Mouse (Mus musculus): ENCODE results near the gene Mrpl27. TPM values are rescaled to one million over a fixed set of nuclear protein-coding genes. Genes with fewer than 3 reads are reported as not detected.
A peak's percentile ranks its signal among the peaks of the same experiment; 100 is the strongest.
"Not testable (repeated sequence)": the region's sequence is repeated elsewhere in the genome, so short reads cannot be mapped to it uniquely, and the experiment has no call there.

Gene Mrpl27
- total and polyA plus RNA-seq, 3 experiments = 26.2 to 70.6 (median 54.7) TPM

DNA sequence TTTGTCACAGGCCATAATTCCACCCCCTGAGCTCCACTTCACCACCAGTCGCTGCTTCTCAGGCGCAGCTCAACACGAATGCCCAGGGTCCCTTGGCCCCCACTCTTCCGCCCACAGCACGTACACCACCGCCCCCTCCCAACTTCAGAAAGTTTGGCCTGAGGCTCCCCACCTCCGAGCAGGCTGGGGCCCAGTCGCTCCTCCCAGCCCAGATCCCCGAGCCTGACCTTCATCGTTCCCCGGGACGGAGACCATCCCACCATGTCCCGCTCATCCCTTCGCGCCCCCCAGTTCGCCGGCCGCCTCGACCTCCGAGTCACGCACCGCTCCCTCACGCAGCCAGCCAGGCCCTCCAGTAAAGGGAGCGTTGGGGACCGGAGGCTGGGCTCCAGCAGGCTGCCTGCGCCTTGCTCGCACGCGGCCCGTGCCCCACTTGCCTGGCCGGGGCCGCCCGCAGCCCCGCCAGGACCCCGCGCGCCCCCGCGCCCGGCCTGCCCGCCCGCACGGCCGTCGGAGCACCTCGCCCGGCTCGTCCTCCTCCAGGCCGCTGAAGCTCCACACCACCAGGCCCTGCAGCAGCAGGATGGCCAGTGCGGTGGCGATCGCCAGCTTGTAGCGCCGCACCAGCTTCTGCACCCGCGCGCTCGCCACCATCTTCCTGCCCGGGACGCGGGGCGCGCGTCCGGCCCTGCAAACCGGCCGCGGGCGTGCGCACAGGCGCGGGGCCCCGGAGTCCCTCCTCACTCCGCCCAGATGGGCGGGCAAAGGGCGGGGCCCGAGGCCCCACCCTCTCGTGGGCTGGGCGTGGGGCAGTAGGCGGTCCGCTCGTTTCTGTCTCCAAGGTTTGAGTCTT lies 23.4 kb downstream of the Mrpl27 start, which contains the start of gene Xylt2:
Xylt2 (minus strand) TSS at position 762 of the 853 bp plus-strand sequence.
- no peaks in the 10 kb centered on the region for H3K9me3 ChIP-seq (replicated peaks)
- ATAC-seq (ENCODE audit: extremely low read depth, insufficient number of reproducible peaks, low FRiP score, poor library complexity, severe bottlenecking) (peak; percentile 79), DNase-seq (ENCODE audit: low spot score) (peak; percentile 93)
- peak within 1 kb of the TSS; percentile 96 for H3K4me3 ChIP-seq (ENCODE audit: low read depth, low read length)
- peaks cover 34% of the 10 kb centered on the region for H3K36me3 ChIP-seq (replicated peaks)
- peaks cover 23% of the 10 kb centered on the region for H3K4me1 ChIP-seq (ENCODE audit: insufficient read depth, low read depth, low read length)
- peaks cover 6% of the 10 kb centered on the region; the same call in 1 of the 2 replicates for H3K27me3 ChIP-seq (ENCODE audit: insufficient read depth, low read length)
- TF ChIP-seq GATA2 (IDR thresholded peaks at IDR 0.05; ENCODE audit: borderline replicate concordance, low read depth, low read length) (no peak), GATA1 (IDR thresholded peaks at IDR 0.05; ENCODE audit: borderline replicate concordance, low read length) (no peak), POLR2AphosphoS5 (IDR thresholded peaks at IDR 0.05; ENCODE audit: insufficient replicate concordance, low read depth, low read length) (no peak), TAL1 (conservative IDR thresholded peaks at IDR 0.05; ENCODE audit: low read depth, low read length) (no peak), CTCF (IDR thresholded peaks at IDR 0.05; ENCODE audit: low read depth, low read length) (no peak)

DNA sequence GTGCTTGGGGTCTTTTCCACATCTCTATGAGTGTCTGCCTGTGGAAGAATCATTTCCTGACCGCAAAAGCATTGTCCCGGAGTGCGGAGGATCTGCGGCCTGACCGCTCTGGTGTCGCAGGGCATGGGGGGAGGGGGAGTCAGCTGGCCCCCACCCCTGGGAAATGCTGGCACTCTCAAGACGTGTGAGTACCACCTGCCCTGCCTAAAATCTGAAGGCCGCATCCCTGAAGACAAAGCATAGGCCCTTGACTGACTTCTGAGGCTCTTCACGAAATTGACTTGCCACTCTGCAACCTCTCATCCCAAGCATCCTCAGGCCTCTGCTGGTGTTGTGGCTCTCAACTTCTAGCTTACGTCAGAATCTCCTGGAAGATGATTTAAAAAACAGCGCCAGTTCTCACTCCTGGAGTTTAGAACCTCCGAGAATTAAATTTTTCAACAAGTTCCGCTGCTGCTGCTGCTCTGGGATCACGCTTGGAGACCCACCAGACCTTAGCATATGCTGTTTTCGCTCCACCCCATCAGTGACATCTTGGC lies 24.1 kb downstream of the Mrpl27 start:
- no peaks in the 10 kb centered on the region for H3K9me3 ChIP-seq (replicated peaks)
- no peak for TF ChIP-seq GATA2 (IDR thresholded peaks at IDR 0.05; ENCODE audit: borderline replicate concordance, low read depth, low read length)
- TF ChIP-seq POLR2AphosphoS5 (IDR thresholded peaks at IDR 0.05; ENCODE audit: insufficient replicate concordance, low read depth, low read length) = no peak
- TF ChIP-seq TAL1 (conservative IDR thresholded peaks at IDR 0.05; ENCODE audit: low read depth, low read length) = no peak
- TF ChIP-seq CTCF (IDR thresholded peaks at IDR 0.05; ENCODE audit: low read depth, low read length) = no peak
- peaks cover 29% of the 10 kb centered on the region for H3K36me3 ChIP-seq (replicated peaks)
- DNase-seq (ENCODE audit: low spot score) (no peak), ATAC-seq (ENCODE audit: extremely low read depth, insufficient number of reproducible peaks, low FRiP score, poor library complexity, severe bottlenecking) (no peak)
- peak overlapping the region; percentile 96 for H3K4me3 ChIP-seq (ENCODE audit: low read depth, low read length)
- peaks cover 23% of the 10 kb centered on the region for H3K4me1 ChIP-seq (ENCODE audit: insufficient read depth, low read depth, low read length)
- H3K27me3 ChIP-seq (ENCODE audit: insufficient read depth, low read length) = peaks cover 9% of the 10 kb centered on the region; the same call in 1 of the 2 replicates

DNA sequence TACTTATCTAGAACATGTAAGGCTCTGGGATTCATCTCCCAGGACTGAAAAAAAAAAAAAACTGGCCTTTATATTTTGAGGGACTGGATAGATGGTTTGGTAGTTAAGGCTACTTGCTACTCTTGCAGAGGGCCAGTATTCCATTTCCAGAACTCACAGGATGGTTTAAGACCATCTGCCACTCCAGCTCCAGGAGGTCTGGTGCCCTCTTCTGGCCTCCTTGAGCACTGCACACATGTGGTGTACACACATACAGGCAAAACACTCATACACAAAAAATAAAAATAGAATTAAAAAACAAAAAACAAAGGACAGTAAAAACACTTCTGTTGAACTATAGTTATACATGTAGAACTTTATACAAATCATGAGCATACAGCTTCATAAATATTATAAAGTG lies 27.1 kb downstream of the Mrpl27 start:
- ATAC-seq (ENCODE audit: extremely low read depth, insufficient number of reproducible peaks, low FRiP score, poor library complexity, severe bottlenecking) (no peak), DNase-seq (ENCODE audit: low spot score) (no peak)
- Histone ChIP-seq H3K4me3 (ENCODE audit: low read depth, low read length) (no peak overlapping the region), H3K9me3 (replicated peaks) (no peaks in the 10 kb centered on the region), H3K4me1 (ENCODE audit: insufficient read depth, low read depth, low read length) (peaks cover 17% of the 10 kb centered on the region), H3K36me3 (replicated peaks) (peaks cover 4% of the 10 kb centered on the region), H3K27me3 (ENCODE audit: insufficient read depth, low read length) (peaks cover 17% of the 10 kb centered on the region)
- no peak for TF ChIP-seq POLR2AphosphoS5 (IDR thresholded peaks at IDR 0.05; ENCODE audit: insufficient replicate concordance, low read depth, low read length)
- TF ChIP-seq GATA1 (IDR thresholded peaks at IDR 0.05; ENCODE audit: borderline replicate concordance, low read length) = no peak
- TF ChIP-seq GATA2 (IDR thresholded peaks at IDR 0.05; ENCODE audit: borderline replicate concordance, low read depth, low read length) = no peak
- TF ChIP-seq CTCF (IDR thresholded peaks at IDR 0.05; ENCODE audit: low read depth, low read length) = no peak
- no peak for TF ChIP-seq TAL1 (conservative IDR thresholded peaks at IDR 0.05; ENCODE audit: low read depth, low read length)

DNA sequence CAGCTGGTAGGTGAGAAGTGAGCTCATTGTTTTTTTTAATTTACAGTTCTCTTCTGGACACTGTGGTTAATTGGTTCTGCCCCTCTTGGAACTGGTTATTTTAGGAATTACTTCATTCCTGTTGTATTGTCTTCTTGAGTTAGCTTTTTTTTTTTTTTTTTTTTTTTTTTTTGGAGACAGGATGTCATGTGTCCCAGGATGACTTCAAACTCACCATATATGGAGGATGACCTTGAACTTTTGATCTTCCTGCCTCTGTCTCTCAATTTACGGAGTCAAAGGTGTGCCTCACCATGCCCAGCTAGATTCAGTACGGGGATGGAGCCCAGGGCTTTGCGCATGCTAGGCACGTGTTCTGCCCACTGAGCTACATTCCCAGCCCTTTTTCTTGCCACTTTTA lies 28.1 kb downstream of the Mrpl27 start:
- Histone ChIP-seq H3K4me3 (ENCODE audit: low read depth, low read length) (no peak overlapping the region), H3K9me3 (replicated peaks) (no peaks in the 10 kb centered on the region), H3K27me3 (ENCODE audit: insufficient read depth, low read length) (peaks cover 17% of the 10 kb centered on the region), H3K36me3 (replicated peaks) (no peaks in the 10 kb centered on the region), H3K4me1 (ENCODE audit: insufficient read depth, low read depth, low read length) (peaks cover 7% of the 10 kb centered on the region)
- ATAC-seq (ENCODE audit: extremely low read depth, insufficient number of reproducible peaks, low FRiP score, poor library complexity, severe bottlenecking) (no peak), DNase-seq (ENCODE audit: low spot score) (no peak)
- no peak for TF ChIP-seq CTCF (IDR thresholded peaks at IDR 0.05; ENCODE audit: low read depth, low read length)
- TF ChIP-seq POLR2AphosphoS5 (IDR thresholded peaks at IDR 0.05; ENCODE audit: insufficient replicate concordance, low read depth, low read length) = no peak
- no peak for TF ChIP-seq TAL1 (conservative IDR thresholded peaks at IDR 0.05; ENCODE audit: low read depth, low read length)
- no peak for TF ChIP-seq GATA1 (IDR thresholded peaks at IDR 0.05; ENCODE audit: borderline replicate concordance, low read length)
- no peak for TF ChIP-seq GATA2 (IDR thresholded peaks at IDR 0.05; ENCODE audit: borderline replicate concordance, low read depth, low read length)

DNA sequence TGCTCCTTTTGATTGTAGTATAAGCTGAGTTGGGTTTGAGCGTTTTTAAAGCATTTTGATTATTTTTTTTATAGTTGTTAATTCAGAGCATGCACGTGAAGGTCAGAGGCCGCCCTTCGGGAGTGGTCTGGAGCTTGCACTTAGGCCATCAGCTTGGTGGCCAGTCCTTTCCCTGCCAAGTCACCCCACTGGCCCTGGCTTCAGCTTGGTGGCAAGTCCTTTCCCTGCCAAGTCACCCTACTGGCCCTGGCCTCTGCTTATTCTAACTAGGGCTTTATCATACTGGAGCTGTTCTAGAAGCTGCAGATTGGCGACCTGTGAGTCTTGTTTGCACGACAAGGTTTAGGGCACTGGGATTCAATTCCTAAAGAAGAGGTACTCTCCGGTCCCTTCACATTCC lies 28.9 kb downstream of the Mrpl27 start:
- no peak; the same call in 1 of the 2 replicates for ATAC-seq (ENCODE audit: extremely low read depth, insufficient number of reproducible peaks, low FRiP score, poor library complexity, severe bottlenecking)
- Histone ChIP-seq H3K4me1 (ENCODE audit: insufficient read depth, low read depth, low read length) (peaks cover 3% of the 10 kb centered on the region), H3K27me3 (ENCODE audit: insufficient read depth, low read length) (peaks cover 17% of the 10 kb centered on the region), H3K9me3 (replicated peaks) (no peaks in the 10 kb centered on the region), H3K36me3 (replicated peaks) (no peaks in the 10 kb centered on the region), H3K4me3 (ENCODE audit: low read depth, low read length) (no peak overlapping the region)
- no peak for TF ChIP-seq POLR2AphosphoS5 (IDR thresholded peaks at IDR 0.05; ENCODE audit: insufficient replicate concordance, low read depth, low read length)
- no peak for TF ChIP-seq GATA2 (IDR thresholded peaks at IDR 0.05; ENCODE audit: borderline replicate concordance, low read depth, low read length)
- no peak for TF ChIP-seq GATA1 (IDR thresholded peaks at IDR 0.05; ENCODE audit: borderline replicate concordance, low read length)
- TF ChIP-seq CTCF (IDR thresholded peaks at IDR 0.05; ENCODE audit: low read depth, low read length) = no peak
- no peak for TF ChIP-seq TAL1 (conservative IDR thresholded peaks at IDR 0.05; ENCODE audit: low read depth, low read length)
- DNase-seq (ENCODE audit: low spot score) = no peak

DNA sequence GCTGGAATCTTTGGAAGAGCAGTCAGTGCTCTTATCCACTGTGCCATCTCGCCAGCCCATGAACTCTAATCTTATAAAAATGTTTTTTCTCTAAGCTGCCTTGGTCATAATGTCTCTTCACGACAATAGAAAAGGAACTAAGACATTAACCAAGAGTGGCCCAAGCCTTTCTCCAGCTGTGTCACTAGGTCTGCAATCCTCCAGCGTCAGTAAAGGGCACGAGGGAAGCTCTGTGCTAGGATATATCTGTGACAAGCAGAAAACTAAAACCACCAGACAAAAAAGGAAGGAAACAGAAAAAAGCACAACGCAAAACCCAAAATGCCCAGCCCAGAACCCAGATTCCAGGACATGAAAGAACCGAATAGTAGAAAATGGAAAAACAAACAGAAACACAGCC lies 33.6 kb downstream of the Mrpl27 start:
- no peaks in the 10 kb centered on the region for H3K36me3 ChIP-seq (replicated peaks)
- ATAC-seq (ENCODE audit: extremely low read depth, insufficient number of reproducible peaks, low FRiP score, poor library complexity, severe bottlenecking) (no peak), DNase-seq (ENCODE audit: low spot score) (no peak)
- no peak overlapping the region for H3K4me3 ChIP-seq (ENCODE audit: low read depth, low read length)
- TF ChIP-seq POLR2AphosphoS5 (IDR thresholded peaks at IDR 0.05; ENCODE audit: insufficient replicate concordance, low read depth, low read length) (no peak), CTCF (IDR thresholded peaks at IDR 0.05; ENCODE audit: low read depth, low read length) (no peak), GATA1 (IDR thresholded peaks at IDR 0.05; ENCODE audit: borderline replicate concordance, low read length) (no peak), GATA2 (IDR thresholded peaks at IDR 0.05; ENCODE audit: borderline replicate concordance, low read depth, low read length) (no peak), TAL1 (conservative IDR thresholded peaks at IDR 0.05; ENCODE audit: low read depth, low read length) (no peak)
- no peaks in the 10 kb centered on the region for H3K4me1 ChIP-seq (ENCODE audit: insufficient read depth, low read depth, low read length)
- H3K9me3 ChIP-seq (replicated peaks) = no peaks in the 10 kb centered on the region
- peaks cover 11% of the 10 kb centered on the region for H3K27me3 ChIP-seq (ENCODE audit: insufficient read depth, low read length)

DNA sequence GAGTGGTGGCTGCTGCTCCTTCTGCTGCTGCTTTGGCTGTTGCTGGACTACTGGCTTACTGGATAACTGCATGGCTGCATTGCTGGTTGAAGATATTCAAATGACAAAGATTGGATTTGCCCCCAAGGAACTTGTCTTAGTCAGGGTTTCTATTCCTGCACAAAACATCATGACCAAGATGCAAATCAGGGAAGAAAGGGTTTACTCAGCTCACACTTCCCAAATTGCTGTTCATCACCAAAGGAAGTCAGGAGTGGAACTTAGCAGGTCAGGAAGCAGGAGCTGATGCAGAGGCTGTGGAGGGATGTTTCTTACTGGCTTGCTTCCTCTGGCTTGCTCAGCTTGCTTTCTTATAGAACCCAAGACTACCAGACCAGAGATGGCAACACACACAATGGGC lies 38.9 kb downstream of the Mrpl27 start:
- H3K4me1 ChIP-seq (ENCODE audit: insufficient read depth, low read depth, low read length); H3K36me3 ChIP-seq (replicated peaks); H3K9me3 ChIP-seq (replicated peaks); H3K27me3 ChIP-seq (ENCODE audit: insufficient read depth, low read length); DNase-seq (ENCODE audit: low spot score); H3K4me3 ChIP-seq (ENCODE audit: low read depth, low read length); ATAC-seq (ENCODE audit: extremely low read depth, insufficient number of reproducible peaks, low FRiP score, poor library complexity, severe bottlenecking): not testable (repeated sequence)
